Mouse (Mus musculus) embryonic facial prominence, embryonic 10.5 days (tissue): ENCODE measurements at regions not wholly inside any gene's neighbourhood (a gene's known extent, or its start where the extent isn't known, plus 50 kb on each side); places are given as distances from the start of the nearest gene placed in this dataset.

Source experiments
- DNase-seq: peaks from one replicate; pipeline ENCODE4 v3.0.0-alpha.2; 2017; ENCODE audit warnings: low spot score
- H3K27ac ChIP-seq: fragments of 300-500 bp; sonication (generic); replicated peaks from 2 replicates; pipeline ENCODE4 v1.5.1; 2016; ENCODE audit warnings: mild to moderate bottlenecking
- H3K27me3 ChIP-seq: fragments of 300-500 bp; sonication (generic); replicated peaks from 2 replicates; pipeline ENCODE4 v1.6.1; 2016; ENCODE audit warnings: low read depth, mild to moderate bottlenecking; ENCODE audit not compliant: poor library complexity, severe bottlenecking
- H3K36me3 ChIP-seq: fragments of 300-500 bp; sonication (generic); replicated peaks from 2 replicates; pipeline ENCODE4 v1.6.1; 2016; ENCODE audit warnings: mild to moderate bottlenecking, moderate library complexity
- H3K4me1 ChIP-seq: fragments of 300-500 bp; sonication (generic); 2 replicates; pipeline ENCODE4 v1.6.1; 2016
- H3K4me3 ChIP-seq: fragments of 300-500 bp; sonication (generic); 2 replicates; pipeline ENCODE4 v1.5.1; 2016; ENCODE audit warnings: mild to moderate bottlenecking, moderate library complexity
- H3K9me3 ChIP-seq: fragments of 300-500 bp; sonication (generic); 2 replicates; pipeline ENCODE4 v1.6.1; 2016; ENCODE audit warnings: mild to moderate bottlenecking
- WGBS: fragments of 180-500 bp; shearing (Covaris S2); methylation state at CpG from one replicate; pipeline ENCODE4 v1.1.7; 2016; 5-methylcytosine and 5-hydroxymethylcytosine counted together

DNA sequence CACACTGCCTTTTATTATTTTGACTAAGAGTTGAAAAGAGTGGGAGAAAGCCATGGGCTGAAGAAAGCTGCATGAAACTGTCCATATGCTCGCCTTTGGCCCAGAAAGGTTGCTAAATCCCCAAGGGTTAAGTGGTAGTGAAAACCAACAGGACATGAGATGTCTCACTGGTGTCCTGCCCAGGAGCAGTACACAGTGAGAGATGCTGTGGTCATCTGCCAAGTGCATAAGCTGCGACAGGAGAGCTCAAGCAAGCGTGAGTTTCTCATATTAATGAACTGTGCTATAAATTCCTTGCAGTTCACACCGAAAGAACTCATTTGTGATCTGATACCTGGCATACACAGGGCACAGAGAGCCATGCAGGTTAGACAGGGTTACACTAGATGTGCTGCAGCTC lies 380.0 kb downstream of the Gria2 start:
- Histone ChIP-seq H3K9me3 (no peaks in the 10 kb centered on the region), H3K4me1 (no peaks in the 10 kb centered on the region), H3K36me3 (no peaks in the 10 kb centered on the region), H3K27ac (no peak overlapping the region), H3K4me3 (no peak overlapping the region), H3K27me3 (no peaks in the 10 kb centered on the region)
- no peak for DNase-seq
- 84% methylated on average over 4 of the region's 4 CpGs for WGBS
